Mouse (Mus musculus) forebrain, postnatal 0 days (tissue): ENCODE results near the gene Cks2. TPM values are rescaled to one million over a fixed set of nuclear protein-coding genes. Genes with fewer than 3 reads are reported as not detected.
"Not testable (repeated sequence)": the region's sequence is repeated elsewhere in the genome, so short reads cannot be mapped to it uniquely, and the experiment has no call there.

Source experiments
- ATAC-seq: fragments of 200-750 bp; cut with Nextera tagmentation; 2 replicates; pipeline ENCODE4 v1.8.0; 2017; ENCODE audit warnings: mild to moderate bottlenecking, moderate library complexity
- DNase-seq: peaks from one replicate; pipeline ENCODE4 v3.0.0-alpha.2; 2015
- H3K27ac ChIP-seq: fragments of 300-500 bp; sonication (generic); 2 replicates; pipeline ENCODE4 v1.5.1; 2014; ENCODE audit warnings: low read depth, mild to moderate bottlenecking, antibody characterized with exemption, low read length, moderate library complexity, mixed read lengths
- H3K27me3 ChIP-seq: fragments of 300-500 bp; sonication (generic); 2 replicates; pipeline ENCODE4 v1.6.1; 2014; ENCODE audit warnings: mild to moderate bottlenecking, low read length, mixed read lengths; ENCODE audit not compliant: insufficient read depth
- H3K36me3 ChIP-seq: fragments of 300-500 bp; sonication (generic); 2 replicates; pipeline ENCODE4 v1.6.1; 2014; ENCODE audit warnings: mild to moderate bottlenecking, moderate library complexity; ENCODE audit not compliant: insufficient read depth
- H3K4me1 ChIP-seq: fragments of 300-500 bp; sonication (generic); 2 replicates; pipeline ENCODE4 v1.6.1; 2014; ENCODE audit warnings: antibody characterized with exemption; ENCODE audit not compliant: insufficient read depth
- H3K4me2 ChIP-seq: fragments of 300-500 bp; sonication (generic); 2 replicates; pipeline ENCODE4 v1.6.1; 2014; ENCODE audit warnings: low read depth, mild to moderate bottlenecking, moderate library complexity
- H3K4me3 ChIP-seq: fragments of 300-500 bp; sonication (generic); 2 replicates; pipeline ENCODE4 v1.5.1; 2014; ENCODE audit warnings: low read depth, low read length, mixed read lengths
- H3K9ac ChIP-seq: fragments of 300-500 bp; sonication (generic); 2 replicates; pipeline ENCODE4 v1.6.1; 2014; ENCODE audit warnings: mild to moderate bottlenecking
- H3K9me3 ChIP-seq: fragments of 300-500 bp; sonication (generic); 2 replicates; pipeline ENCODE4 v1.6.1; 2016; ENCODE audit warnings: low read length
- CTCF ChIP-seq: sonication (generic); IDR thresholded peaks from 2 replicates; pipeline ENCODE4 v1.5.1; 2016; ENCODE audit warnings: antibody characterized with exemption, control low read depth, low read depth
- WGBS: fragments of 180-500 bp; shearing (Covaris S2); extraction: QIAGEN DNeasy Blood & Tissue Kit; methylation state at CpG from one replicate; pipeline ENCODE4 v1.1.7; 2014; 5-methylcytosine and 5-hydroxymethylcytosine counted together
- polyA plus RNA-seq: library from polyadenylated mRNA; unstranded; fragments of >200 nt; fragmentation: Nextera tagmentation; extraction: Ambion mirVana; gene quantifications from 2 replicates; pipeline ENCODE4 v1.2.1, GENCODE M21; 2015
- total RNA-seq: library from RNA; depleted of rRNA; stranded (reverse); fragments of >200 nt; gene quantifications from 2 replicates; pipeline ENCODE4 v1.2.3, GENCODE M21; 2014

Cks2 gene
- total and polyA plus RNA-seq, 2 experiments from 2014 or later: 35.7 to 35.8 TPM

DNA sequence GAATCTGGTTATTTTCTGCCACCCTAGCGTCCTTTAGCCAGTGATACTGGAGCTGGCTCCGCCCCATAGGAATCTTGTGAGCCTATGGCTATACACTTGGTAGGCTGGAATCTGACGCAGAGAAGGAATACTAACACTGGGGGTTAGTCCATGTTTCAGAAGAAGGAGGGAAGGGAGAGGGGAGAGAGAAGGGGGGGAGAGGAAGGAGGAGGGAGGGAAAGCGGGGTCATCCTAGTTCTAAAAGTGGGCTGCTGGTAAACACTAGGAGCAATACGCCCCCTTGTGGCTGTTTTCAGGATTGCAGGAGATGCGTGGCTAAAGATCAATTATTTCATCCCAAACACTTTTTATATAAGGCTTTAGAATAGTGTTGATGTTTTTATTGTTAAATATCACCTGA, 27.2 kb upstream of the Cks2 start:
- TF ChIP-seq CTCF: peak; percentile 89
- Histone ChIP-seq H3K4me3 (no peak overlapping the region), H3K4me1 (0 out of 2 replicates have a peak, but pooled peaks cover 4% of the 10 kb centered on the region), H3K9ac (no peak overlapping the region), H3K36me3 (no peaks in the 10 kb centered on the region), H3K9me3 (no peaks in the 10 kb centered on the region), H3K27ac (no peak overlapping the region), H3K4me2 (no peak overlapping the region), H3K27me3 (no peaks in the 10 kb centered on the region)
- DNase-seq (peak; percentile 91), ATAC-seq (peak; percentile 70)
- WGBS: 15% methylated on average over 6 of the region's 6 CpGs

DNA sequence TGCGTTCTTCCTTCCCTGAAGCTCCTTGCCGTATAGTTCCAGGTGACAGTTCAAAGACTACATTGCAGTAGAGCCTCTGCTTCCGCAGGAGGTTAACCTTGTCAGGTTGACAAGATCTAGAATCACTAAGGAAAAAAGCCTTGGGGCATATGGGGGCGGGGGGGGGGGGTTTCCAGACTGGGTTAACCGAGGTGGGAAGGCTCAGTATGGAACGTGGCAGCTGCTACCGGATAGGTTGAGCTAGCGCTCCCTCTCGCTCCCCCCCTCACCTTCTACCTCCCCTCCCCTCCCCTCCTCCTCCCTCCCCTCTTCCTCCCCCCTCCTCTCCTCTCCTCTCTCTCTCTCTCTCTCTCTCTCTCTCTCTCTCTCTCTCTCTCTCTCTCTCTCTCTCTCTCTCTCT, 26.4 kb upstream of the Cks2 start:
- Histone ChIP-seq H3K36me3 (no peaks in the 10 kb centered on the region), H3K4me3 (no peak overlapping the region), H3K27me3 (no peaks in the 10 kb centered on the region), H3K4me1 (0 out of 2 replicates have a peak, but pooled peaks cover 4% of the 10 kb centered on the region), H3K9ac (no peak overlapping the region), H3K4me2 (no peak overlapping the region), H3K9me3 (no peaks in the 10 kb centered on the region), H3K27ac (no peak overlapping the region)
- WGBS: 24% methylated on average over 7 of the region's 9 CpGs
- ATAC-seq (no peak), DNase-seq (no peak)
- no peak for TF ChIP-seq CTCF

DNA sequence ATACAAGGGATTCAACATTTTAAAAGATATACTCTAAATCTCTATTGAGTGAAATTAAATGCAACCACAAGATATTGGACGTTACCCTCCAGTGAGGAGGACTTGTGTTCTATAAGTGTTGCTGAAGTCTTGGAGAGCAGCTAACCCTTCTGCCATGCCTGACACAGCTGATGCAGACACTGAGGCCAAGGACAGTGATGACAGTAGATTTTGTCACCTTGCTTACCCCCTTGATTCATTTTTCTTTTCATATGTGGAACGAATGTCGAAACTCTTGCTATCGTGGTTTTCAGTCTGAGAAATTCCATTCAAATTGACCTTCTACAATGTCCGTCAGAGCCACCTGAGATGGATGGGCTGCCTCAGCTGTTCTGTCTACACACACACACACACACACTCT, 22.4 kb upstream of the Cks2 start:
- Histone ChIP-seq H3K4me1 (no peaks in the 10 kb centered on the region), H3K9me3 (no peaks in the 10 kb centered on the region), H3K4me3 (no peak overlapping the region), H3K9ac (no peak overlapping the region), H3K27ac (no peak overlapping the region), H3K4me2 (no peak overlapping the region), H3K36me3 (no peaks in the 10 kb centered on the region), H3K27me3 (no peaks in the 10 kb centered on the region)
- ATAC-seq (no peak), DNase-seq (no peak)
- TF ChIP-seq CTCF: no peak
- 87% methylated on average over 5 of the region's 5 CpGs for WGBS

DNA sequence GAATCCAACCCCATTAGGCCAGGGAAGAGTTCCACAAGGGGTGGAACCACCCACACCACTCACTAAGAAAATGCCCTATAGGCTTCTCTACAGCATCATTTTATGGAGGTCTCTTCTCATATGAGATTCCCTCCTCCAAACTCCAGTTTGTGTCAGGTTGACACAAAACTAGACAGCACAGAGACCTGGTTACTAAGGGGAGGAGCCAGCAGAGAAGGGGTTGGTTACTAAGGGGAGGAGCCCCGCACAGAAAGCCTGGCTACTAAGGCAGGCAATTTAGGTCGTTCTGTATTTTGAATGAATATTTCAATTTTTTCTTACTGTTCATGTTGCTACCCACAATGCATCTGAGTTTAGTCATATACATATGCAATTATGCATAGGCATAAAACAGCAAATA, 21.4 kb upstream of the Cks2 start:
- no peak for DNase-seq
- ATAC-seq: 0 out of 2 replicates have a peak, but pooled peaks have one; percentile 32
- 83% methylated on average over 2 of the region's 2 CpGs for WGBS

DNA sequence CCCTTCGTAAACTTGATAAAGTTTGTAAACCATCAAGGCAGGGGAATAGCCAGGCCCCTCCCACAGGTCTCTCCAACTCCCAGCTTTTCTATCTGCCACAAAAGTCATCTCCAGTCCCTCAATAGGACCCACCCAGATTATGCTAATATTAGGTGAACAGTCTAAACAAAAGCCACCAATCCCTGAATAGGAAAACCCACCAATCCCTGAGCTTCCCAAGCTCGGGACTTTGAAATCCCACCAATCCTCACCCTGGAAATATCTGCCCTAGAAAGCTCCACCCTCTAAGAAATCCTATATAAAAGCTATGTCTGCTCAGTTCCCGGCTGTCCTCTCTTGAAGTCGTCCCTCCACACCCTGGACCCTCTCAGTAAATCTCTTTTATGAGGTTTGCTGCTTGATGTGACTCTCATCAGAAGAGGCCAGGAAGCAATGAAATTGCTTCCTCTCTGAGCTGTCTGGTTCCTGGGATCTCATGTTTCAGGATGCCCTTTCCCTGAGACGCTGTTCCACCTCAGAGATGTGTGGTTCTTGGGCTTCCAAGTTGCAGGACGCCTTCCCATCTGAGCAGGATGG, 16.7 kb upstream of the Cks2 start:
- ATAC-seq (no peak), DNase-seq (no peak)
- Histone ChIP-seq H3K4me2 (no peak overlapping the region), H3K27ac (no peak overlapping the region), H3K27me3 (no peaks in the 10 kb centered on the region), H3K4me1 (no peaks in the 10 kb centered on the region), H3K9me3 (no peaks in the 10 kb centered on the region), H3K9ac (no peak overlapping the region), H3K36me3 (no peaks in the 10 kb centered on the region), H3K4me3 (no peak overlapping the region)
- no peak for TF ChIP-seq CTCF
- WGBS: 81% methylated on average over 6 of the region's 6 CpGs

More for the DNA sequence above, 21.4 kb upstream of the Cks2 start:
- TF ChIP-seq CTCF: no peak
- no peak overlapping the region for H3K9ac ChIP-seq
- no peak overlapping the region for H3K4me2 ChIP-seq
- no peaks in the 10 kb centered on the region for H3K9me3 ChIP-seq
- no peak overlapping the region for H3K27ac ChIP-seq
- no peaks in the 10 kb centered on the region for H3K4me1 ChIP-seq
- H3K4me3 ChIP-seq: no peak overlapping the region
- H3K36me3 ChIP-seq: no peaks in the 10 kb centered on the region
- H3K27me3 ChIP-seq: no peaks in the 10 kb centered on the region

DNA sequence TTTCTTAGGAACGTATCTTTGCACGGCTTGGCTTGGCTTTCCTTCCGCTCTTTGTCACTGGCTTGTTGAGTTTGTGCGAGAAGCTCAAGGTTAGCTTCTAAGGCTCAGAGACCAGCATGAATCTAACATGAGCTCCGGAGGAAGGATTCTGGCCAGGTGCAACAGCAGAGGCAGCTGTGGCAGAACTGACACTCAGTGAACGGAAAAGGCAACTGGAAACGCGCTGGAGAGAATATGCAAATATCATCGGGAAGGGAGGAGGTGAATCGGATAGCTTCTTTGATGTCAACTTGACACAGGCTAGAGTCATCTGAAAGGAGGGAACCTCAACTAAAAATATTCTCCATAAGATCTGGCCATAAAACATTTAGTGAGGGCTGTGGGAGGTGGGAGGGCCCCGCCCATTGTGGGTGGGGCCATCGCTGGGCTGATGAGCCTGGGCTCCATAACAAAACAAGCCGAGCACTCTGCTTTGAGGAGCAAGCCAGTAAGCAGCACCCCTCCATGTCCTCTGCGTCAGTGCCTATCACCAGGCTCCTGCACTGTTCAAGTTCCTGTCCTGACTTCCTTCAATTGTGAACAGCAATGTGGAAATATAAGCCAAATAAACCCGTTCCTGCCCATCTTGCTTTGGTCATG, 13.6 kb upstream of the Cks2 start:
- no peak for TF ChIP-seq CTCF
- Histone ChIP-seq H3K9me3 (no peaks in the 10 kb centered on the region), H3K27ac (no peak overlapping the region), H3K27me3 (no peaks in the 10 kb centered on the region), H3K4me1 (no peaks in the 10 kb centered on the region), H3K36me3 (no peaks in the 10 kb centered on the region), H3K9ac (no peak overlapping the region), H3K4me2 (no peak overlapping the region), H3K4me3 (no peak overlapping the region)
- ATAC-seq (no peak), DNase-seq (no peak)
- 86% methylated on average over 15 of the region's 15 CpGs for WGBS

DNA sequence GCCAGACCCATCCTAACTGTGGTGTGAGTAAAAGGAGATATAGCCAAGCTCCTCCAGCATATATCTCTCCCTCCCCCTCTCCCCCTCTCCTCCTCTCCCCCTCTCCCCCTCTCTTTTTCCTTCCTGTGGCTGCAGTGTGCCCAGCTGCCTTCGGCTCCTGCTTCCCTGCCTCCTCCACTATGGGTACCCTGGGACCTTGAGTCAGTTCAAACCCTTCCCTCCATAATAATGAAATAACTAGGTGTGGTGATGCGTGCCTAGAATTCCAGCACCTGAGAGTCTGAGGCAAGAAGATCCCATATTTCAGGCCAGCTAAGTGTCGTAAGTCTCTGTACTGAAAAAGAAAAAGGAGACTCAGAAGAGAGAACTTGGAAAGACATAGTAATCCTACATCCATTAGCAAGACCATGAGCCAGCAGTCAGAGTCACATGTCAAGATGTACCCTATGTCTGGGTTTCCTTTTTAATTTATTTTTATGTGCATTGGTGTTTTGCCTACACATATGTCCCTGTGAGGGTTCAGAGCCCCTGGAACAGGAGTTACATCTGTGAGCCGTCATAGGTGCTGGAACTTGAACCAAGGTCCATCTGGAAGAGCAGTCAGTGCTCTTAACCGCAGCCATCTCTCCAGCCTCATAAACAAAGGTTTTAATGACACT, 12.3 kb upstream of the Cks2 start:
- Histone ChIP-seq H3K36me3 (no peaks in the 10 kb centered on the region), H3K9me3 (no peaks in the 10 kb centered on the region), H3K27me3 (no peaks in the 10 kb centered on the region), H3K9ac (no peak overlapping the region), H3K27ac (no peak overlapping the region), H3K4me1 (no peaks in the 10 kb centered on the region), H3K4me2 (no peak overlapping the region), H3K4me3 (no peak overlapping the region)
- WGBS: 90% methylated on average over 5 of the region's 5 CpGs
- DNase-seq: no peak
- ATAC-seq: no peak
- no peak for TF ChIP-seq CTCF

DNA sequence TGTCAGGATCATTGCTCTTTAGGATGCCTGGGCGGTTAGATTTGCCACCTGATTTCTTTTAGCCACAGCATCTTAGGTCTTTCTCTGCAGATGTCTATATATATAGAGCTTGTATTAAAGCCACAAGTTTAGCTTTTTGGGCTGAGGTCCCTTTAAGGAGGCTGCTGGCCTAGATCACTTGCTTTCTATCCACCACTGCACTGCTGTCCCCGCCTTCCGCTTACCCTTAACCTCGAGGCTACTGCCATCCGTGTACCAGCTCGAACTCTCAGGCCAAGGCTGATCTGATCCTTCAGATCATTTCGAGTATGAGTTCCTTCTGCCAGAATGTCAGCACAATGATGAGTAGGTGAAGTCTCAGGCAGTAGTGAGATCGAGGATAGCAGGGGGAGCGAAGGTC, 9.6 kb upstream of the Cks2 start:
- DNase-seq, H3K36me3 ChIP-seq, H3K9ac ChIP-seq, H3K27me3 ChIP-seq, H3K4me2 ChIP-seq, H3K4me3 ChIP-seq, H3K4me1 ChIP-seq, ATAC-seq, H3K9me3 ChIP-seq, H3K27ac ChIP-seq: not testable (repeated sequence)
- 100% methylated on average over 3 of the region's 9 CpGs for WGBS
